ENCODE assay signal across 8 mouse cellular contexts in genomic region chr11:78031389-78031788, GRCm38 (mm10). TPM values are rescaled to one million over a fixed set of nuclear protein-coding genes. Genes with fewer than 3 reads are reported as not detected.
DNase-seq lines count a peak whose midpoint lies in the region; ATAC-seq and TF ChIP-seq lines count a peak whose summit lies in the region.

No protein-coding gene starts in this region.

- H3K79me2 ChIP-seq in myocyte (ENCODE audit: control insufficient read depth, insufficient read depth): no peaks in the 10 kb centered on the region

- DNase-seq in layer of hippocampus, adult 2 months (ENCODE audit: low spot score in 2 of 2): no peak
- no peak for DNase-seq in layer of hippocampus, adult 11-12 months (ENCODE audit: low spot score)
- DNase-seq in cerebellum, adult 18-20 months: no peak
- DNase-seq in frontal cortex, postnatal 36 days (ENCODE audit: low spot score in 2 of 2): no peak
- DNase-seq in cerebellum, adult 9-10 months: no peak

- H3K9me3 ChIP-seq in embryonic facial prominence, embryonic 15.5 days (replicated peaks): no peaks in the 10 kb centered on the region
- H3K9me3 ChIP-seq in intestine, embryonic 15.5 days: no peaks in the 10 kb centered on the region

- TF ChIP-seq POLR2A in myocyte (IDR thresholded peaks at IDR 0.05; ENCODE audit: insufficient read length, low read depth): no peak

- no peak for TF ChIP-seq CTCF in layer of hippocampus, adult 2 months (conservative IDR thresholded peaks at IDR 0.05)

- H3K36me3 ChIP-seq in embryonic facial prominence, embryonic 15.5 days: peaks cover 49% of the 10 kb centered on the region
- peaks cover 23% of the 10 kb centered on the region for H3K36me3 ChIP-seq in intestine, embryonic 15.5 days
- peaks cover 18% of the 10 kb centered on the region for H3K36me3 ChIP-seq in myocyte (ENCODE audit: control insufficient read depth, insufficient read depth)

- H3K4me2 ChIP-seq in embryonic facial prominence, embryonic 15.5 days (replicated peaks): peak overlapping the region; percentile 91
- peak overlapping the region; percentile 92 for H3K4me2 ChIP-seq in intestine, embryonic 15.5 days (replicated peaks)
- peak overlapping the region; percentile 95 for H3K4me2 ChIP-seq in myocyte (ENCODE audit: low read depth)

- H3K4me1 ChIP-seq in embryonic facial prominence, embryonic 15.5 days: peaks cover 19% of the 10 kb centered on the region
- peaks cover 15% of the 10 kb centered on the region for H3K4me1 ChIP-seq in intestine, embryonic 15.5 days (replicated peaks)

- 25% methylated on average over 6 of the region's 6 CpGs for WGBS in embryonic facial prominence, embryonic 15.5 days
- 44% methylated on average over 6 of the region's 6 CpGs for WGBS in intestine, embryonic 15.5 days

- no peak for ATAC-seq in embryonic facial prominence, embryonic 15.5 days (ENCODE audit: insufficient number of reproducible peaks, low FRiP score, low TSS enrichment, low read depth)
- ATAC-seq in intestine, embryonic 15.5 days: no peak; the same call in 1 of the 2 replicates

- 0 out of 2 replicates have a peak overlapping the region, but pooled peaks have one; percentile 3 for H3K9ac ChIP-seq in embryonic facial prominence, embryonic 15.5 days
- H3K9ac ChIP-seq in intestine, embryonic 15.5 days: no peak overlapping the region

- H3K27ac ChIP-seq in layer of hippocampus, adult 2 months: peak overlapping the region; percentile 77; the same call in 1 of the 2 replicates
- peak overlapping the region; percentile 90 for H3K27ac ChIP-seq in embryonic facial prominence, embryonic 15.5 days (replicated peaks)
- H3K27ac ChIP-seq in intestine, embryonic 15.5 days: peak overlapping the region; percentile 91; the same call in 1 of the 2 replicates

- H3ac ChIP-seq in myocyte (ENCODE audit: control insufficient read depth, insufficient read length): peak overlapping the region; percentile 47

- no peaks in the 10 kb centered on the region for H3K27me3 ChIP-seq in embryonic facial prominence, embryonic 15.5 days
- H3K27me3 ChIP-seq in intestine, embryonic 15.5 days (replicated peaks): no peaks in the 10 kb centered on the region
- no peaks in the 10 kb centered on the region for H3K27me3 ChIP-seq in myocyte (ENCODE audit: control insufficient read depth, insufficient read depth, insufficient read length)

- H3K4me3 ChIP-seq in layer of hippocampus, adult 2 months: peak overlapping the region; percentile 64; the same call in 1 of the 2 replicates
- H3K4me3 ChIP-seq in embryonic facial prominence, embryonic 15.5 days (replicated peaks): peak overlapping the region; percentile 72
- H3K4me3 ChIP-seq in intestine, embryonic 15.5 days (replicated peaks): peak overlapping the region; percentile 72
- no peak overlapping the region for H3K4me3 ChIP-seq in myocyte

TF ChIP-seq in myocyte, 11 proteins besides CTCF, POLR2A, EP300 and RAD21:
- TF ChIP-seq POLR2AphosphoS2 (IDR thresholded peaks at IDR 0.05; ENCODE audit: insufficient read length, low read depth) (peak; percentile 34), TCF3 (IDR thresholded peaks at IDR 0.05; ENCODE audit: insufficient read length, low read depth) (no peak)
TF ChIP-seq in myocyte: peak in this region for 1.

RNA-seq across cellular contexts. Expression of gene Dhrs13, which starts 0.7 kb away (rescaled TPM):
- 1 to 10 TPM; 4.6 to 5.7 TPM for total RNA-seq in layer of hippocampus, adult 2 months (2021)
- 18.5 and 19.7 TPM in 2 replicates for polyA plus RNA-seq in embryonic facial prominence, embryonic 15.5 days (2015; fragmentation: Nextera tagmentation; extraction: Ambion mirVana)
- 18.0 and 18.3 TPM in 2 replicates for polyA plus RNA-seq in intestine, embryonic 15.5 days (2015; fragmentation: Nextera tagmentation; extraction: Ambion mirVana)
- polyA plus RNA-seq in myocyte (2012; fragmentation: generic; extraction: Trizol): 10.0 TPM

RNA-seq across cellular contexts. Expression of gene Flot2, which starts 6.3 kb away (rescaled TPM):
- total RNA-seq in layer of hippocampus, adult 2 months (2021): 10 to 100 TPM; 70.9 to 77.4 TPM
- polyA plus RNA-seq in embryonic facial prominence, embryonic 15.5 days (2015; fragmentation: Nextera tagmentation; extraction: Ambion mirVana): 65.5 and 65.7 TPM in 2 replicates
- 44.0 and 44.2 TPM in 2 replicates for polyA plus RNA-seq in intestine, embryonic 15.5 days (2015; fragmentation: Nextera tagmentation; extraction: Ambion mirVana)
- polyA plus RNA-seq in myocyte (2012; fragmentation: generic; extraction: Trizol): 78.8 TPM

RNA-seq across cellular contexts. Expression of gene Eral1, which starts 48.8 kb away (rescaled TPM):
- total RNA-seq in layer of hippocampus, adult 2 months (2021): 10 to 100 TPM; 19.5 to 20.1 TPM
- polyA plus RNA-seq in embryonic facial prominence, embryonic 15.5 days (2015; fragmentation: Nextera tagmentation; extraction: Ambion mirVana): 33.3 and 33.6 TPM in 2 replicates
- polyA plus RNA-seq in intestine, embryonic 15.5 days (2015; fragmentation: Nextera tagmentation; extraction: Ambion mirVana): 30.8 and 31.6 TPM in 2 replicates
- 24.6 TPM for polyA plus RNA-seq in myocyte (2012; fragmentation: generic; extraction: Trizol)

RNA-seq across cellular contexts. Expression of gene Phf12, which starts 48.8 kb away (rescaled TPM):
- 10 to 100 TPM; 59.0 to 62.4 TPM for total RNA-seq in layer of hippocampus, adult 2 months (2021)
- 16.8 and 18.4 TPM in 2 replicates for polyA plus RNA-seq in embryonic facial prominence, embryonic 15.5 days (2015; fragmentation: Nextera tagmentation; extraction: Ambion mirVana)
- polyA plus RNA-seq in intestine, embryonic 15.5 days (2015; fragmentation: Nextera tagmentation; extraction: Ambion mirVana): 12.8 and 13.5 TPM in 2 replicates
- polyA plus RNA-seq in myocyte (2012; fragmentation: generic; extraction: Trizol): 22.2 TPM
